Mouse (Mus musculus): ENCODE measurements around the gene Myo16.

DNA sequence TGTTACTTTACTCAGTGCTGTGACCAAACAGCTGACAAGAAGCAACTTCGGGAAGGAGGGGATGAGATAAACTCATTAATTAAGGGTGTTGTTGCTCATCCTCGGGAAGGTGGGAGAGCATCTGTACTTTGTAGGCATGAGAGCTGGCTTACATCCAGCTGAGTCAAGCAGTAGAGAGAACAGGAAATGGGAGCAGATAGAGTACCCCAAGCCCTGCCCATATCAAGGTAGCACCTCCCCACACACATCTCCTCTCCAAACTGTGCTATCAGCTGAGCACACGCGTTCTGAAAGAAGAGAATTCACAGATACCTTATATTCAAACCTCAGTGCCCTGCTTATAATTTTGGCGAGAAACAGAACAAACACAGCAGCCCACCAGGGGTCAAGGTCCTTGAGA, 330.1 kb downstream of the Myo16 start:
- TF ChIP-seq GATA1 (IDR thresholded peaks at IDR 0.05; ENCODE audit: borderline replicate concordance, low read length) (no peak), FLI1 (IDR thresholded peaks at IDR 0.05; ENCODE audit: low read length) (no peak)

All from megakaryocyte, embryonic 14.5 days (primary cell).